Mouse (Mus musculus) G1E (cell line): ENCODE data around the gene Prkca.

ENCODE experiments used
- CTCF ChIP-seq: IDR thresholded peaks from 2 replicates; pipeline ENCODE4 v1.5.1; 2012; ENCODE audit warnings: low read depth, low read length, inconsistent platforms, mixed read lengths
- GATA1 ChIP-seq: IDR thresholded peaks from 2 replicates; pipeline ENCODE4 v1.6.1; 2012; ENCODE audit warnings: borderline replicate concordance, low read length, inconsistent platforms, mixed read lengths
- POLR2AphosphoS5 ChIP-seq: IDR thresholded peaks from 2 replicates; pipeline ENCODE4 v1.6.1; 2012; ENCODE audit warnings: low read depth, low read length, inconsistent platforms; ENCODE audit not compliant: insufficient replicate concordance
- TAL1 ChIP-seq: conservative IDR thresholded peaks from 2 replicates; pipeline ENCODE4 v1.6.1; 2012; ENCODE audit warnings: low read depth, low read length, inconsistent platforms, mixed read lengths

DNA sequence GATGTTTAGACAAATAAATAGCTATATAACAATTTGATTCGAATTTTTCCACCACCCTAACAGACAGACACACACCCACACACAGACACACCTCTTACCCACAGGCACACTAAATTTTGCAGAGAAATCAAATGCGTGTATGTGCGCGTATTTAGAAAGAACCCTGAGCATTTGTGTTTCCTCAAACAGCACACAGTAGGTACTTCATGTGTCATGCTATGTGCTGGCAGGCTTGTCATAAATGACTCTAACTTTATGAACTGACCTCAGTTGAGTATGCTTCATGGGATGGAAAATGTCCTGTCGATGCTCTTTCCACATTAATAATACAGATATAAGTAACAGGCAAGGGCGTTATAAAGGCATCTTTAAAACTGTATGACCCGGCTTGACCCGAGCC is 17.8 kb downstream of the Prkca start:
- no peak for TF ChIP-seq CTCF
- TF ChIP-seq TAL1: no peak
- no peak for TF ChIP-seq GATA1
- no peak for TF ChIP-seq POLR2AphosphoS5
